Mouse (Mus musculus) G1E (cell line): ENCODE data around the gene Zfp148.

Experiments
- CTCF ChIP-seq: IDR thresholded peaks from 2 replicates; pipeline ENCODE4 v1.5.1; 2012; ENCODE audit warnings: low read depth, low read length, inconsistent platforms, mixed read lengths
- GATA1 ChIP-seq: IDR thresholded peaks from 2 replicates; pipeline ENCODE4 v1.6.1; 2012; ENCODE audit warnings: borderline replicate concordance, low read length, inconsistent platforms, mixed read lengths
- GATA2 ChIP-seq: IDR thresholded peaks from 2 replicates; pipeline ENCODE4 v1.6.1; 2012; ENCODE audit warnings: low read depth, low read length, inconsistent platforms, borderline replicate concordance
- TAL1 ChIP-seq: conservative IDR thresholded peaks from 2 replicates; pipeline ENCODE4 v1.6.1; 2012; ENCODE audit warnings: low read depth, low read length, inconsistent platforms, mixed read lengths

- no peak for TF ChIP-seq CTCF
- TF ChIP-seq GATA1: no peak
- no peak for TF ChIP-seq TAL1
- no peak for TF ChIP-seq GATA2
These were observed 35.8 kb upstream of the Zfp148 start for GRCm38 (mm10) chr16:33344875-33345274.
